Mouse (Mus musculus): ENCODE results near the gene Fbxo10. TPM values are rescaled to one million over a fixed set of nuclear protein-coding genes. Genes with fewer than 3 reads are reported as not detected.

The Fbxo10 gene
- polyA plus RNA-seq (2021; fragmentation: Nextera tagmentation) = 12.8 and 14.2 TPM in 2 replicates
- long read RNA-seq, experiment 1, full-length matches to known transcripts = 7 of 16 reads
- long read RNA-seq, experiment 1, partial matches to known transcripts = 6 of 16 reads
- long read RNA-seq, experiment 1, other reads (novel, unspliced or antisense) = 3 of 16 reads
- long read RNA-seq, experiment 2, full-length matches to known transcripts = 60 of 87 reads
- long read RNA-seq, experiment 2, partial matches to known transcripts = 22 of 87 reads
- long read RNA-seq, experiment 2, other reads (novel, unspliced or antisense) = 5 of 87 reads

GRCm38 (mm10) chr4:45084021-45084894 is at the start of gene Fbxo10:
Fbxo10 (minus strand) TSS chr4:45084604.

GRCm38 (mm10) chr4:45107601-45108277 is 23.3 kb upstream of the Fbxo10 start, which contains the start of gene Tomm5:
Tomm5 (minus strand) TSS chr4:45108114.

GRCm38 (mm10) chr4:45018452-45018980 is 65.9 kb downstream of the Fbxo10 start, which contains the start of gene Polr1e:
Polr1e (plus strand) TSS chr4:45018583.

GRCm38 (mm10) chr4:45012105-45012975 is 72.1 kb downstream of the Fbxo10 start, which contains the start of gene Zbtb5:
Zbtb5 (minus strand) TSS chr4:45012412.

Other genes with a start within 250 kb of the Fbxo10 start
- gene Grhpr, start 103.2 kb downstream of the Fbxo10 start, polyA plus RNA-seq (2021; fragmentation: Nextera tagmentation) = 58.9 and 62.7 TPM in 2 replicates
- gene Zbtb5, start 72.2 kb downstream of the Fbxo10 start, polyA plus RNA-seq (2021; fragmentation: Nextera tagmentation) = 3.2 and 4.2 TPM in 2 replicates
- 9.1 and 11.3 TPM in 2 replicates for gene Polr1e, start 66.0 kb downstream of the Fbxo10 start, polyA plus RNA-seq (2021; fragmentation: Nextera tagmentation)
- gene Tomm5, start 23.5 kb upstream of the Fbxo10 start, polyA plus RNA-seq (2021; fragmentation: Nextera tagmentation) = 197 and 204 TPM in 2 replicates
- 3.2 and 3.5 TPM in 2 replicates for gene Frmpd1, start 100.3 kb upstream of the Fbxo10 start, polyA plus RNA-seq (2021; fragmentation: Nextera tagmentation)
- 17.6 and 17.9 TPM in 2 replicates for gene Trmt10b, start 212.5 kb upstream of the Fbxo10 start, polyA plus RNA-seq (2021; fragmentation: Nextera tagmentation)